Mouse (Mus musculus): ENCODE data around the gene Atp13a2. TPM values are rescaled to one million over a fixed set of nuclear protein-coding genes. Genes with fewer than 3 reads are reported as not detected.

The Atp13a2 gene
- polyA plus RNA-seq, 1 experiment, result 46.7 TPM

DNA sequence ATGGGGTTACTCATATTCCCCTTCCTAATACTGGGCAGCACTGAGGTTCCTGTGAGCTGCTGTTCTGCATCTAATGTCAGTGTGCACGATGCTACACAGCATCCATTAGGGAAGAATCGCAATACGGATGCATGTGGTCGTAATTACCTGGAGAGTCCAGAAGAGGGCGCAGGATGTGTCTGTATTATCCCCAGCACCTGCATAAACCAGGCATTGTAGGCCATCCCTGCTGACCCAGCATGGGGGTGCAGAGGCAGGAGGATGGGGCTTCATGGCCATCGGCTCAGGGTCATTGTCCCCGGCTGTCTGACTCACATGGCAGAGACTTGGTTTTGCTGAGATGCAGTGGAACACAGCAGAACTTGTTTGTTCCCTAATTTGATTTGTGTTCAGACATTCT is 22.1 kb upstream of the Atp13a2 start:
- Histone ChIP-seq H3K27ac (ENCODE audit: control insufficient read depth, insufficient read depth, low read depth, low read length, poor library complexity) (no peak overlapping the region), H3K4me1 (ENCODE audit: control insufficient read depth, insufficient read depth, low read length) (peaks cover 2% of the 10 kb centered on the region; the same call in 1 of the 2 replicates), H3K4me3 (replicated peaks; ENCODE audit: control insufficient read depth, low read depth, low read length) (no peak overlapping the region)
- TF ChIP-seq CTCF (IDR thresholded peaks at IDR 0.05; ENCODE audit: control insufficient read depth, insufficient read depth, low read length) (peak; percentile 73), POLR2A (IDR thresholded peaks at IDR 0.05; ENCODE audit: borderline replicate concordance, control insufficient read depth, low read depth, low read length) (no peak)
- WGBS, result 5% methylated on average over 7 of the region's 7 CpGs

- H3K4me1 ChIP-seq (ENCODE audit: control insufficient read depth, insufficient read depth, low read length), result no peaks in the 10 kb centered on the region; the same call in 1 of the 2 replicates
- H3K4me3 ChIP-seq (replicated peaks; ENCODE audit: control insufficient read depth, low read depth, low read length), result no peak overlapping the region
- TF ChIP-seq POLR2A (IDR thresholded peaks at IDR 0.05; ENCODE audit: borderline replicate concordance, control insufficient read depth, low read depth, low read length) (no peak), CTCF (IDR thresholded peaks at IDR 0.05; ENCODE audit: control insufficient read depth, insufficient read depth, low read length) (no peak)
- no peak overlapping the region for H3K27ac ChIP-seq (ENCODE audit: control insufficient read depth, insufficient read depth, low read depth, low read length, poor library complexity)
- WGBS, result 81% methylated on average over 11 of the region's 11 CpGs
Observed at GRCm38 (mm10) chr4:140967386-140968159, 19.1 kb upstream of the Atp13a2 start.

DNA sequence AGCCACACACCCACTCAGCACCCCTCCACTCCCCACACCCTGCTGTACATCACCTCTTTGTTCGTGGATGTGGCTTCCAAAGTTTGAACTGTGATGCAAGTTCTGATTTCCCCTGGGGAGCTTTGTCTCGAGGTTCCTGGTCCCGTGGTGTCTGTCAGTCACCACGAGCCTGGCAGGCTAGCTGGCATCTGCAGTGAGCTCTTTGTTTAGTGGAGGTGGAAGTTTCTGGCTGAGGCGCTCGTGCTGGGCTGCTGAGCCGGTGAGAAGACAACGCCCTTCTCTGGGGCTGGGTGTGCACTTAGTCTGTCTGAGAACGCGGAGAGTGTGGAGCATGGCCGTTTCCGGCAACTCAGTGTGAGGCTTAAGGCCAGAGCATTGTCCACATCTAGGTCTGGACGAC is 15.0 kb upstream of the Atp13a2 start:
- TF ChIP-seq CTCF (IDR thresholded peaks at IDR 0.05; ENCODE audit: control insufficient read depth, insufficient read depth, low read length), result no peak
- no peak for TF ChIP-seq POLR2A (IDR thresholded peaks at IDR 0.05; ENCODE audit: borderline replicate concordance, control insufficient read depth, low read depth, low read length)
- Histone ChIP-seq H3K4me1 (ENCODE audit: control insufficient read depth, insufficient read depth, low read length) (peaks cover 4% of the 10 kb centered on the region), H3K27ac (ENCODE audit: control insufficient read depth, insufficient read depth, low read depth, low read length, poor library complexity) (no peak overlapping the region), H3K4me3 (replicated peaks; ENCODE audit: control insufficient read depth, low read depth, low read length) (no peak overlapping the region)
- WGBS, result 61% methylated on average over 13 of the region's 13 CpGs

- Histone ChIP-seq H3K27ac (ENCODE audit: control insufficient read depth, insufficient read depth, low read depth, low read length, poor library complexity) (no peak overlapping the region), H3K4me3 (replicated peaks; ENCODE audit: control insufficient read depth, low read depth, low read length) (no peak overlapping the region), H3K4me1 (ENCODE audit: control insufficient read depth, insufficient read depth, low read length) (peaks cover 11% of the 10 kb centered on the region)
- TF ChIP-seq CTCF (IDR thresholded peaks at IDR 0.05; ENCODE audit: control insufficient read depth, insufficient read depth, low read length) (no peak), POLR2A (IDR thresholded peaks at IDR 0.05; ENCODE audit: borderline replicate concordance, control insufficient read depth, low read depth, low read length) (no peak)
- 94% methylated on average over 6 of the region's 6 CpGs for WGBS
Observed at GRCm38 (mm10) chr4:140974408-140974807, 12.3 kb upstream of the Atp13a2 start.

DNA sequence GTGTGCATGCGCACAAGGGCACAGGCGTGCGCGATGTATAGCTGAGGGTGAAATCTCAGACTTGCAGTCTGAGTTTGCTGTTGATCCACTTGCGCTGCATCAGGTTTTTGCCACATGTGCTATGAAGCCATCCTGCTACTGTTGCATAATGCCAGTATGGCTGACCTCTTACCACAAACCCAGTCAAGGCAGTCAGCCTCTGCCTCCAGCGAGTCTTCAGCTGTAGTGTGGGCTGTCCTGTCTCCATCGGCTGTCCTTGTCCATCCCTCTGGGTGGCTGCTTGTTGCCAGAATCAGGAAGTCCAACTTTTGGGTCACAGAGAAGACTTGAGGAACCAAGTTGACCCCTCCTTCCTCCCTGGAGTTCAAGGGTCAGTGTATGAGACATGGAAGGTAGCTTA is 11.3 kb upstream of the Atp13a2 start:
- TF ChIP-seq POLR2A (IDR thresholded peaks at IDR 0.05; ENCODE audit: borderline replicate concordance, control insufficient read depth, low read depth, low read length) (no peak), CTCF (IDR thresholded peaks at IDR 0.05; ENCODE audit: control insufficient read depth, insufficient read depth, low read length) (no peak)
- Histone ChIP-seq H3K4me3 (replicated peaks; ENCODE audit: control insufficient read depth, low read depth, low read length) (no peak overlapping the region), H3K4me1 (ENCODE audit: control insufficient read depth, insufficient read depth, low read length) (peaks cover 11% of the 10 kb centered on the region), H3K27ac (ENCODE audit: control insufficient read depth, insufficient read depth, low read depth, low read length, poor library complexity) (no peak overlapping the region)
- 37% methylated on average over 7 of the region's 7 CpGs for whole genome bisulfite sequencing

GRCm38 (mm10) chr4:140977278-140977677 is 9.4 kb upstream of the Atp13a2 start:
- 85% methylated on average over 10 of the region's 10 CpGs for WGBS
- TF ChIP-seq POLR2A (IDR thresholded peaks at IDR 0.05; ENCODE audit: borderline replicate concordance, control insufficient read depth, low read depth, low read length) (no peak), CTCF (IDR thresholded peaks at IDR 0.05; ENCODE audit: control insufficient read depth, insufficient read depth, low read length) (no peak)
- no peak overlapping the region for H3K4me3 ChIP-seq (replicated peaks; ENCODE audit: control insufficient read depth, low read depth, low read length)
- H3K27ac ChIP-seq (ENCODE audit: control insufficient read depth, insufficient read depth, low read depth, low read length, poor library complexity), result no peak overlapping the region
- H3K4me1 ChIP-seq (ENCODE audit: control insufficient read depth, insufficient read depth, low read length), result peaks cover 11% of the 10 kb centered on the region

- WGBS, result 41% methylated on average over 14 of the region's 14 CpGs
- Histone ChIP-seq H3K27ac (ENCODE audit: control insufficient read depth, insufficient read depth, low read depth, low read length, poor library complexity) (no peak overlapping the region), H3K4me3 (replicated peaks; ENCODE audit: control insufficient read depth, low read depth, low read length) (no peak overlapping the region), H3K4me1 (ENCODE audit: control insufficient read depth, insufficient read depth, low read length) (peaks cover 11% of the 10 kb centered on the region)
- TF ChIP-seq POLR2A (IDR thresholded peaks at IDR 0.05; ENCODE audit: borderline replicate concordance, control insufficient read depth, low read depth, low read length), result no peak
- no peak for TF ChIP-seq CTCF (IDR thresholded peaks at IDR 0.05; ENCODE audit: control insufficient read depth, insufficient read depth, low read length)
Observed at GRCm38 (mm10) chr4:140977886-140978692, 8.6 kb upstream of the Atp13a2 start.

DNA sequence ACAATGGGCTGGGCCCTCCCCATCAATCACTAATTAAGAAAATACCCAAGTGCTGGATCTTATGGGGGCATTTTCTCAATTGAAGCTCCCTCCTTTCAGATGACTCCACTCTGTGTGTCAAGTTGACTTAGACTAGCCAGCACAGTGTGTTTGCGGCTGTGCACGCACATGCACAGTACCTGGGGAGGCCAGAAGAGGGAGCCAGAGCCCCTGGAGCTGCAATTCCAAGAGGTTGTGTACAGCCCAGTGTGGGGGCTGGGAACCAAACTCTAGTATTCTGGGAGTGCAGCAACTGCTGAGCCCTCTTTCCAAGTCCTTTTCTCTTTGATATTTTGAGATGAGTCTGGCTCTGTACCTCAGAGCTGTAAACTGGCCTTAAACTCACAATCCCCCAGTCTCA is 5.1 kb upstream of the Atp13a2 start:
- peaks cover 9% of the 10 kb centered on the region for H3K4me1 ChIP-seq (ENCODE audit: control insufficient read depth, insufficient read depth, low read length)
- WGBS, result 90% methylated on average over 2 of the region's 2 CpGs
- peak; percentile 45 for TF ChIP-seq CTCF (IDR thresholded peaks at IDR 0.05; ENCODE audit: control insufficient read depth, insufficient read depth, low read length)
- TF ChIP-seq POLR2A (IDR thresholded peaks at IDR 0.05; ENCODE audit: borderline replicate concordance, control insufficient read depth, low read depth, low read length), result no peak
- H3K27ac ChIP-seq (ENCODE audit: control insufficient read depth, insufficient read depth, low read depth, low read length, poor library complexity), result no peak overlapping the region; the same call in 1 of the 2 replicates
- no peak overlapping the region for H3K4me3 ChIP-seq (replicated peaks; ENCODE audit: control insufficient read depth, low read depth, low read length)

Measured in bone marrow, adult 2 months (tissue).